Mouse (Mus musculus) bone marrow, adult 2 months (tissue): ENCODE data around the gene Gm15013.

ENCODE experiments used
- CTCF ChIP-seq: fragments of 200-500 bp; IDR thresholded peaks from 2 replicates; pipeline ENCODE4 v1.5.1; 2011; ENCODE audit warnings: low read length, control low read depth; ENCODE audit not compliant: control insufficient read depth, insufficient read depth
- POLR2A ChIP-seq: fragments of 200-500 bp; IDR thresholded peaks from 2 replicates; pipeline ENCODE4 v1.6.1; 2011; ENCODE audit warnings: low read depth, mild to moderate bottlenecking, control low read depth, low read length, borderline replicate concordance; ENCODE audit not compliant: control insufficient read depth

DNA sequence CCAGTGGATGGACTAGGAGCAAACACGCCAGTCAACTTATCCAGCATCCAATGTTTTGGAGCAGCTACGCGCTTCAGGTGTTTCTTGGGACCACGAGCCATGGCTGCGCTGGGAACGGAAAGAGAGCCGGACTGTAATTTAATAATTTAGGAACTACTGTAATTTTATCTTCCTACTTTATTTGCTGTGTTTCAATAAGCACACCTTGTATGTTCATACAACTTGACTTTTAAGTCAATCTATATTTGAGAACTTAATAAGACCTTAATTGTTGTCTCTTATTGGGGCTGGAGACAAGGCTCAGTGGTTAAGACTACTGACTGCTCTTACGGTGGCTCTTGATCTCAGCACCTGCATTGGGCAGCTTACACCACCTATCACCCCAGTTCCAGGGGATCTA lies at the start of gene Gm15013:
- TF ChIP-seq CTCF, result no peak
- no peak for TF ChIP-seq POLR2A
